Mouse (Mus musculus) frontal cortex, postnatal 14 days (tissue): ENCODE data around the gene Gm10354.
"Not testable (repeated sequence)": the region's sequence is repeated elsewhere in the genome, so short reads cannot be mapped to it uniquely, and the experiment has no call there.

Source experiments
- DNase-seq, 2 experiments: peaks; one replicate each; pipeline ENCODE4 v3.0.0; 2022; ENCODE audit warnings: low spot score in 2 of 2

The Gm10354 gene

DNA sequence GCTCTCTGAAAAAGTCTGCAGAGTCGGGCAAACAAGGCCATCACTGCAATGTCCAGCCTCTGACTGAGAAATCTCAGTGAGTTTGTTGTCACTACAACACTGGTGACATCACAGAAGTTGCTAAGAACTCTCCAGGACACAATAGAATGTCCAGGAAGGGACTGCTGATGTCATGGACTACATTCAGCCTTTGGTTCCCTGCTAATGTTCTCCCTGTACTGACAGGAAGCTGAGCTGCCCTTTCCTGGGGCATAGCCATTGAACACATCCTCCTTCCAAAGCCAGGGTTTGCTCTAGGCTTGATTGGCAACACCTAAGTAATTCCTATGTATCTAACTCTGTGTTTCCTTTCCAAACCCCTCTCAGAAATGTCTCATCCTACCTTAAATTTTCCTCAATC, at the start of gene Gm10354:
TSS of gene Gm10354 (minus strand) at position 101 of the 400 bp plus-strand sequence.
- DNase-seq = not testable (repeated sequence)

DNA sequence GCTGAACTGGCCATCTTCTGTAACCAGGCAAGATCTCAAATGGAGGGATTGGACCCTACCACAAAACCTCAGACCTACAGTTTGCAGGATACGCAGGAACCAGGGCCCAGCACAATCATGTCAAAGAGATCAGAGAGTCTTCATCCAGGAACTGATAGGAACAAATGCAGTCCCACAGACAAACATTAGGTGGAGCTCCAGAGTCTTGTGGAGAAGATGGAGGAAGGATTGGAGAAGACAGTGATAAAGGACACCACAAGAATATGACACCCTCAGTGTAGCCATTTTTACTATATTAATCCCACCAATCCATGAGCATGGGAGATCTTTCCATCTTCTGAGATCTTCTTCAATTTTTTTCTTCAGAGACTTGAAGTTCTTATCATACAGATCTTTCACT, 45.6 kb upstream of the Gm10354 start:
- DNase-seq = not testable (repeated sequence)

DNA sequence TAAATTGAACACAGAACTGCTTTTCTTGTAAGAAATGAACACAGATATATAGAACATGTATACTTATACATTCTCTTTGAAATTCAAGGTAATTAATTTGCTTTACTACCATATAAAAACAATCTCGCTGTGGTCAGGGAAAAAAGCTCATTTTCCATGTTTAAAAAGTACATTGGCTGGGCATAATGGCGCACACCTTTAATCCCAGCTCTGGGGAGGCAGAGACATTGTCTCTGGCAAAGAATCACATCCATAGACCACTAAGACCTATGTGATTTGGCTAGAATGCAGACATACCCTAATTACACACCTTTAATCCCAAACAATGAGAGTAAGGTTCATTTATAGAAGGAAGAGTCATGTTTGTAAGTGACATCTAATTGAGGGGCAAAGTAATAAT, 41.3 kb upstream of the Gm10354 start:
- not testable (repeated sequence) for DNase-seq

DNA sequence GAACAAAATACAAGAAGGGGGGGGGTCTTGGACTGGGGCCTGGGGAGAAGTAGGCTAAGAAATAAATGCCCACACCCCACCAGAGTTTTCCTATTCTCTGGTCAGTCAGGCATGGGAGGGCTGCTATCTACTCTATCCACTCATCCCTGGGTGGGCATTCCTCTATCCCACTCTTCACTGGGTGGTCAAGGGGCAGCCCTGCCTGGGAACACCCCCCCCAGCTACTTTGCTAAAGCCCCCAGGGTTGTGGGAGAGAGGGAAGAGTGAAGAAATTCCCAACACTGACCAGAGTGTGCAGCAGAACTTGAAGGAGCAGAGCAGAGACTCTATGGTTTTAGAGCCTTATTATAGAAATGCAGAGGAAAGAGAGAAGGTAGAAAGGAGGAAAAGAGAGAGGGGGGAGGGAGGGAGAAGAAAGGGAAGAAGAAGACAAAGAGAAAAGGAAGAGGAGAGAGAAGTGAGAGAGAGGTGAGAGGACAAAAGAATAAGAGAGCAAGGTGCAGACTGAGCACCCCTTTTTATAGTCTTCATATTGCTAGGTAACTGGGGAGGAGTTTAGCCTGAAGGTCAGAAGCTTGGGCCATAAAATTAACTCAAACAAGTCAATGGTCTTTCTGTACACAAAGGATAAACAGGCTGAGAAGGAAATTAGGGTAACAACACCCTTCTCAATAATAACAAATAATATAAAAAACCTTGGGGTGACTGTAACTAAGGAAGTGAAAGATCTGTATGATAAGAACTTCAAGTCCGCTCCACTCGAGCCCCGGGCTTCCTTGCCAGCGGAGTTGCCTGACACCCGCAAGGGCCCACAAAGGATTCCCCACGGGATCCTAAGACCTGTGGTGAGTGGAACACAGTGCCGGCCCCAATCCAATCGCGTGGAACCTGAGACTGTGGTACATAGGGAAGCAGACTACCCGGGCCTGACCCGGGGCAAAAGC, 32.2 kb upstream of the Gm10354 start:
- DNase-seq = not testable (repeated sequence)

DNA sequence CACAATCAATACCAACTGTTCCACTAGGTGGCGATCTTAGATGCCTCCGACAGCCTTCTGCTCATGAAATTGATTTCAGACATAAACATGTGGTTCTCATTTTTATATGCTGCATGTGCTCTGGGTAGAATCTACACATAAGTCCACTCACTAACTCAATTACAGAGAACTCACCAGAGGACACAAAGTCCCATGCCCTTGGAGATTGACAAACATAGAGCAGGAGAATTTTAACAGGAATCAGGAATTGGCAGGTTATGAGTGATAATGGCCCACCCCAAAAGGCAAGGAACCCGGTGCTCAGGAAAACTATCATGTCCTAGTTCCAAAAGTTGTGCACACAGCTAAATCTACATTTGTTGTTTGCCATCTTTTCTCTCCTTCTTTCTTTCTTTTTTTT, 28.2 kb upstream of the Gm10354 start:
- DNase-seq = not testable (repeated sequence)

DNA sequence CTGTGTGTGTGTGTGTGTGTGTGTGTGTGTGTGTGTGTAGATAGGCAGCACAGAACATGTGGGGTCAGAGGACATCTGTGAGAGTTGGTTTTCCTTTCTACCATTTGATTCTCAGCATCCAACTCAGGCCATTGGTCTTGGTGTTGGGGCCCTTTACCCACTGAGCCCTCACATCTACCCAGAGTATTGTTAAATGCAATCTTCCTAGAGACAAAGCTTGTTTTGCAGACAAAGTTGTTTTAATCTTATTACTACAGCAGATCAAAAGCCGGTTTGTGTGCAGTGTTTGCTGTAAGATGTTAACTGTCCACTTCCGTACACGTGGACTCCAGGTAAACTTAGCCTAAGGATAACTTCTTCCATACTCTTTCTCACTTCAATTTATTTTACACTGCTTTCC, 27.6 kb upstream of the Gm10354 start:
- DNase-seq = not testable (repeated sequence)

DNA sequence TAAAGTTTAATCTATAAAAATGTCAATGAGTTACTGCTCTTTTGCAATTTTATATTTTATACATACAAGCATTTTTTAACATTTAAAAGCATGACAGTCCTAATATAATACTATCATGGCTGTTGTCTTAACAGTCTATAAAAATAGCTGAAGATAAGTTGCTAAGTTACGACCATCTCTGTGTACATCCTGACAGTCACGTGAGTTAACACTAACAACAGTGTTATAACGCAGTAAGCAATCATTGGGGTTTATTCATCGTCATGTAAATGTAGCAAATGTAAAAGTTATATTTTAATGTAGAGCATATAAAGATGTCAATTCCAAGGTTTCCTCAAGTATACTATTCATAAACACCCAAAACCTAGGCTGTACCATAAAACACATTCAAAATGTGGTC, 26.8 kb upstream of the Gm10354 start:
- DNase-seq = not testable (repeated sequence)

DNA sequence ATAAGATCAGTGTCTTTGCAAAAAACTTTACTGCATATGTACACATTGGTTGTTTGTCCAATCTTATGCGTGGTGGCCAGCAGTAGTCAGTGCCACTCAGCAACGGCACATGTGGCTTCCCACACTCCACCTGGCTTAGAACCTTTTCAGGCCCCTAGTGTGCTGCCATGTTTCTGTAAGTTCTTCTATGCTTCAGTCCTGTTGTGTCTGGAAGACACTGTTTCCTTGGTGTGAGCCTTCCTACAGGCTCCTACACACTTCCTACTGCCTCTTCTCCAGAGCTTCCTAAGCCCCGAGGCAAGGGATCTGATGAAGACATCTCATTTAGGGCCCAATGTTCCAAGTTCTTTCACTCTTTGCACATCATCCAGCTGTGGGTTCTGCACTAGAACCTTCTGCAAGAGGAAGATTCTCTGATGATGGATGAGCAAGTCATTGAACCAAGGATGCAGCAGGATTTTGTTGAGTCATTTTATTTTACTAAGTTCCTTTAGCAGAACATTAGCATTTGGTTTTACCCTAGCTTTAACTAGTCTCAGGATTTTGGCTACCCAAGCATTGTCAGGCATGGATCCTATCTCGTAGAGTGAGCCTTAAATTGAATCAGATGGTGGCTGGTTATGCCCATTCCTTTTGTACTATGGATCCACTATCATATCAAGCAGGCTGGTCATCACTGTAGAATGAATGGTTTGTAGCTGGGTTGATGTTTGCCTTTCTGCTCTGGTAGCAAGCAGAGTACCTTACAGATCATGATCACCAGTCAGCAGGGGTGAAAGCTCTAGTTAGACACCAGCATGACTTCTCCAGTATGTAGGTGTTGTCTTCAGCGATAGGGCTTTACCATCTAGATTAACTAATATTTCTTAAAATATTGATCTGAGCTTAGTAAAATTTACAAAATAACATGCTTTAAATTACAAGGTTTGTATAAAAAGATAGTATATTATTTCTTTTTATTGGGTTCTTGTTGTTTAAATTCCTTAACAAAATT, 26.1 kb upstream of the Gm10354 start:
- DNase-seq = not testable (repeated sequence)

DNA sequence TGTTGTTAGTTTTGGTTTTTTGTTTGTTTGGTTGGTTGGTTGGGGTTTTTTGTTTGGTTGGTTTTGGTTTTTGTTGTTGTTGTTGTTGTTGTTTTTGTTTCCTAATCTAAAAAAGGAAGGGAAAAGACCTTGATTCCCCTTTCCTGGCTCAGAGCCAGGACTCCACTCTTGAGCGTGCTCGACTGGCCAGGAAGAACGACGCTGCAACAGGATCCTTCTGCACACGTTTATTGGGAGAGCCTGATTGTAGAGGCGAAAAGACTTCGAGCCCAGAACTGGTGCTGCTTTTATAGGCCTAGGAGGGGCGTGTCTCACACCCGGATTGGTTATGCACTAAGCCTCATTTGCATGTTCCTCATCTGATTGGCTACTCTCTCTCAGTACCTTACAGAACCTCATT, 19.3 kb upstream of the Gm10354 start:
- not testable (repeated sequence) for DNase-seq

DNA sequence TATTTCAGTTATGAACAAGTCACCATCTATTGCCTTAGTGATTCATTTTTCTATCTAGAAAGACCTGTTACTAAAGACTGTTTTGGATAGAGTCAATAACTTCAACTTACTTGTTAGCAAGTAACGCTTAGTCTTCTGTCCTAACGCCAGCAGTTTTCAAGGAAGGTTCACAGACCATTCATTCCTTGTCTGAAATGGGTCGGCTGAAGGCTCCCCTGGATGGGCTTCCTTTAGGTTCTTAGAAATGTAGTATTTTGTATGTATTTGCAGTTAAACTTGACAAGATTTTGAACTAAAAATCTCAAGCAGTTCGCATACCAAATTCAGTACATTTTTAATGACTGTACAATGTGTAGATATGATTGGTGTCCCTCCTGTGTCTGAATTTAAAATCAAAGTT, 18.8 kb upstream of the Gm10354 start:
- DNase-seq = not testable (repeated sequence)

DNA sequence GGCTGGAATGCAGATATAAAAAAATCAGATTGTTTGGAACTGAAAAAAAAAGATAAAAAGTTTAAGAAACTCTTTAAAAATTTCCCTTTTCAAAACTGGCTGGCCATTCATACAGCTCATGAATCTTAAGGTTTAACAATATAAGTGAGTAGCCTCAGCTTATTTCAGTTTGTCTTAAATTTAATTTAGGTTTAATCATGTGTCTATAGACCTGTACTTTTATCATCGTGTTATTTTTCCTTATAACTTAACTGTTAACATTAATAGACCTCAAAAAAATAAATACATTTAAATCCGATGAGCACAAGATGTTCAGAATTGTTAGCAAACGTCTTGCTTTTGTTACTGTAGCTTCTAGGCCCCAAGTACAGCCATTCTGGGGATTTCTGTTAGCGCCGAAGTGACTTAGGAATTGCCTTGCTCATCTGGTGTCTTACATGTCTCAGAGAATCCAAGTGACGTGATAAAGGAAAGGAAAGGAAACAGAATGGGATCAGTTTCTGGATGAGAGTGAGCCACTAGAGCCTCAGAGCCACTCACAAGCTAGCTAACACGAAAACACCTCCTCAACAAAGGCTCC, 18.0 kb upstream of the Gm10354 start:
- DNase-seq = not testable (repeated sequence)

DNA sequence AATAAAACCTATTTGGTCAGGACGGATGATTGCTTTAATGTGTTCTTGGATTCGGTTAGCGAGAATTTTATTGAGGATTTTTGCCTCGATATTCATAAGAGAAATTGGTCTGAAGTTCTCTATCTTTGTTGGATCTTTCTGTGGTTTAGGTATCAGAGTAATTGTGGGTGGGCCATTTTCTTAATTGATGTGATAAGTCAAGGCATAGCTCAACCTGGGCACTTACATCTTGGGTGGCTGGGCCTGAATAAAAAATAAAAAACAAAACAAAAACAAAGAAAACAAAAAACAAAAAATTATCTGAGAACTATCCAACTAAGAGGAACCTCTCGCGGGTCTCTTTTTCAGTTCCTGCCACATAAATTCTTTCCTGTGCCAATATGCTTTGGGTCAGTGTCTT, 15.4 kb upstream of the Gm10354 start:
- not testable (repeated sequence) for DNase-seq

DNA sequence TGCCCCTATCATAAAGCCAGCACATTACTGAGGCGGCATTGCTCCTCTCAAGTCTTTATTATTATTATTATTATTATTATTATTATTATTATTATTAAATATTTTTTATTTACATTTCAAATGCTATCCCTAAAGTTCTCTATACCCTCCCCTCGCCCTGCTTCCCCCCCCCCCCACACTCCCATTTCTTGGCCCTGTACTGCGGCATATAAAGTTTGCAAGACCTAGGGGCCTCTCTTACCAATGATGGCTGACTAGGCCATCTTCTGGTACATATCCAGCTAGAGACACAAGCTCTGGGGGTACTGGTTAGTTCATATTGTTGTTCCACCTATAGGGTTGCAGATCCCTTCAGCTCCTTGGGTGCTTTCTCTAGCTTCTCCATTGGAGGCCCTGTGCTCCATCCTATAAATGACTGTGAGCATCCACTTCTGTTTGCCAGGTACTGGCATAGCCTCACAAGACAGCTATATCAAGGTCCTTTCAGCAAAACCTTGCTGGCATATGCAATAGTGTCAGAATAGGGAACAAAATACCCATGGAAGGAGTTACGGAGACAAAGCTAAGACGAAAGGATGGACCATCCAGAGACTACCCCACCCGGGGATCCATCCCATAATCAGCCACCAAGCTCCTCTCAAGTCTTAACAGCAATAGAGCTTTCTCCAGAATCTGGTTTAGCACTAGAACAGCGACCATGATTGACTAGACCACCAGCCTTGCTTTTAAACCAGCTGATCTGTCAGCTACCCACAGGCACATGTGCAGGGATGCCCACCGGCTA, 11.8 kb upstream of the Gm10354 start:
- not testable (repeated sequence) for DNase-seq

DNA sequence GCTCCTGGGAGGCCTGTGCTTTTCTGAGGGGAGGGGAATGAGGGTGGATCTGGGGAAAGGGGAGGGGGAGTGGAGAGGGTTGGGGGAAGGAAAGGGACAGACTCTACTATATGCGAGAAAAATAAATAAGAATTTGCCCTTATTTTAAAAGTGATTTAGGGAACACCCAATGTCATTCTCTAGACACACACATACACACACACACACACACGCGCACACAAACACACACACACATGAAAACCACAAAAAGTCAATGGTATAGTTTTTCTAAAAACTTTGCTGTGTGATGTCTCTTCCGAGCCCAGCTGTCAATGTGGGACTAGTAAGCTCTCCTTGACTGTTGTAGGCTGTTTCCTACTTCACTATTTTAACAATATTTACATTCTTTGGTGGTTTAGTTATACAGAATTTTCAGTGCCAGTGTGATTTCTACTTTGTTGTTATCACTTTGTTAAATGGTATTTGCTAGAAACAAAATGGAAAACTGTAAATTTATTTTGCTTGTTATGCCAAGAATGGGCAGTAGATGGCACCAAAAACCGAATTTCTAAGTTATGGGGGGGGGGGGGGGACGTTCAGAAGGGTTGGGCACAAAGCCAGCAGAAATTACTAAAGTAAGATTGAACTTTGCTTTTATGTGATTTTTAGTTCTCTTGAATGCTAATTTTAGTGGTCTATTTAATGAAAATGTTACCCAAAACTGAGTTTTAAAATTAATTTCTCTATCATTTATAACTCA, 8.1 kb upstream of the Gm10354 start:
- not testable (repeated sequence) for DNase-seq

DNA sequence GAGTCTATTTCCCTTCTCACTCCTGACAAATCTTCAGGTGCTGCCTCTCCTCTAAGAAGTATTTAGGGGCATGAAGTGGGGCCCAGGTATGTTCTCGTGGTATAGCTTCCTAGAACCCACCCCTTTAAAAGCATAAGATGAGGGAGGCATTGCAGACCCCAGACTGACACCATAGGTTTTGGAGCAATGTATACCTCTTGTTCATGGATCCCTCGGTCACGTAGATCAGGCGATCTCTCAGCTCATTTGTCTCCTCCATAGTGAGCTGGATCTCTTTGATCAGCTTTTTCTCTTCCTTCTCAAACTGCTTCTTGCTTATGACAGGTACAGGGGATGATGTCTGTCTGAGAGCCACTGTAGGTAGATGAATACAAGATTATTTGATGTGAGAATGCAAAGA, 1.4 kb downstream of the Gm10354 start:
- DNase-seq = not testable (repeated sequence)

DNA sequence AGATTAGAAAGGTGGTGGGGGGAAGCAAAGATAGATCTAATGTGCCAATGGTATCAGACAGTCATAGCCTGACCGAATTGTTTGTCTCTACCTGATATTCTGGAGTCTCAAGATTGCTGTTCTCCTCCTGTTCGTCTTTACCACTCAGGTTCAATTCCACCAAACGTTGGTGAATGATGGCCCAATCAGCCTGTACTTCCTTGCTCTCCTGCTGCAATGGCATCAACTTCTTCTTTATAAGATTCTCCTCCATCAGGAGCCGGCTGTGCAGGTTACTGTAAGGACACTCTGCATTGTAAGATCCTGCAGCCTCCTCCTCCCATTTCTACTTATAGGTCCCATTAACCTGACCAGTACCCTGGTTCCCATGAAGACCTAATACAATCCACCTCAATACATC, 3.4 kb downstream of the Gm10354 start:
- not testable (repeated sequence) for DNase-seq

DNA sequence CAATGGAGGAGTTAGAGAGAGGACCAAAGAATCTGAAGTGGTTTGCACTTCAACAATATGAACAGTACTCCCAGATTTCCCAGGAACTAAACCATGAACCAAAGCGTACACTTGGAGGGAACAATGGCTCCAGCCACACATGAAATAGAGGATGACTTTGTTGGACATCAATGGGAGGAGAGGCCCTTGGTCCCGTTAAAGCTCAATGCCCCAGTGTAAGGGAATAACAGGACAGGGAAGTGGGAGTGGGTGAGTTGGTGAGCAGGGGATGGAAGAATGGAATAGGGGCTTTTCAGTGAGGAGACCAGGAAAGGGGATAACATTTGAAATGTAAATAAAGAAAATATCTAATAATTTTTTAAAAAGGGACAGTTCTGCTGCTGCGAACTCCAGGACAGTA, 5.9 kb downstream of the Gm10354 start:
- not testable (repeated sequence) for DNase-seq

DNA sequence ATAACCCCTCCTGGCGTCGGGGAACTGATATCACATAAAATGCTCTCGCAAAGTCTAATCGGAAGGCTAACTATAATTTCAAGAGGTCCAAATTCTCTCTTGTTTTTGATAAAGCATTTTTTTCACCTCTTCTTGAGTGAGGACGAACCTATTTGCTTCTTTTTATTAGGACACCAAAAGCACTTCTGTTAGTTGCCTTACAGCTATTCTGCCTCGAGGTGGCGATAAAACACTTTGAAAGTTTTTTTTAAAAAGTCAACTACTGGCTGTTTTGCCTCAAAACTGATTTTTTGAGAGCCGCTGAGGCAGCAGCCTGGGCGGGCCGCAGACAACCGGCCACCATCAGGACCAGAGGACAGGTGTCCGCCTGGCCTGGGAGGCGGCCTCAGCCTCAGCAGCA, 14.9 kb downstream of the Gm10354 start:
- DNase-seq = not testable (repeated sequence)

DNA sequence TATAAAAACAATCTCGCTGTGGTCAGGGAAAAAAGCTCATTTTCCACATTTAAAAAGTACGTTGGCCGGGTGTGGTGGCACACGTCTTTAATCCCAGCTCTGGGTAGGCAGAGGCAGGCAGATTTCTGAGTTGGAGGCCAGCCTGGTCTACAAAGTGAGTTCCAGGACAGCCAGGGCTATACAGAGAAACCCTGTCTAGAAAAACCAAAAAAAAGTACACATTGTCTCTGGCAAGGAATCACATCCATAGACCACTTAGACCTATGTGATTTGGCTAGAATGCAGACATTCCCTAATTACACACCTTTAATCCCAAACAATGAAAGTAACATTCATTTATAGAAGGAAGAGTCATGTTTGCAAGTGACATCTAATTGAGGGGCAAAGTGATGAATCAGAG, 17.2 kb downstream of the Gm10354 start:
- not testable (repeated sequence) for DNase-seq
